In the genomic region with DNA sequence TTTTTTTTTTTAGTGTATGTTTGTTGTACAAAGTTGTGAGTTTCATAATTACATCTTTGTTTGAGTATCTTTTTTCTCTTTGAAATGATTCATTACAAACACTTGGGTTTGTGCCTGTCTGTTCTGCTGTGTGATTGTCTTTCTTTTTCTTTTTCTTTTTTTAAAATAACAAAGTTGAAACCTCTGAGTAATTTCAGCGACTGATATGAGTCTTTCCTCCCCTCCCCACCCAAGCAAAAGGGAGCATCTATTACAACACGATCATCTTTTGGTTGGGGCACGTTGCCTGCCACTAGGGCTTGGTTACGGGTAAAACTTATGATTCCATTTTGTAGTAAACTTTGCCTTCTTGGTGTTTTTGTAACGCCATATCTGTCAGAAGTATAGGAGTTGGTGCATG, we compare ENCODE assay signal across 22 mouse cellular contexts. TPM values are rescaled to one million over a fixed set of nuclear protein-coding genes. Genes with fewer than 3 reads are reported as not detected.
DNase-seq lines count a peak whose midpoint lies in the region; TF ChIP-seq lines count a peak whose summit lies in the region.
"Had no signal": no experiment of that assay in that cellular context is flagged by ENCODE, and none has a peak within 500 bp of the region (broad histone marks: within the 10 kb centered on the region; RNA-seq: fewer than 3 reads in every experiment).

No protein-coding gene starts in this region.

- H3K9ac ChIP-seq in CH12.LX (ENCODE audit: insufficient read depth, low read depth), result no peak overlapping the region

- peak; percentile 29; the same call in 1 of the 2 replicates for TF ChIP-seq EP300 in CH12.LX (IDR thresholded peaks at IDR 0.05; ENCODE audit: low read length)

- H3K4me2 ChIP-seq in CH12.LX (ENCODE audit: insufficient read depth, low read depth, poor library complexity, severe bottlenecking), result peak overlapping the region; percentile 47

- no peak for TF ChIP-seq CTCF in CH12.LX (conservative IDR thresholded peaks at IDR 0.05 in 1 of 2, IDR thresholded peaks at IDR 0.05 in 1 of 2; ENCODE audit: low read depth in 2 of 2, low read length in 2 of 2)

- no peak overlapping the region for H3K4me3 ChIP-seq in CH12.LX (replicated peaks in 1 of 3; ENCODE audit: low read depth in 2 of 3, low read length in 2 of 3, poor library complexity in 1 of 3)

- H3K27me3 ChIP-seq in CH12.LX (replicated peaks), result no peaks in the 10 kb centered on the region

- no peaks in the 10 kb centered on the region for H3K36me3 ChIP-seq in CH12.LX (replicated peaks in 1 of 2; ENCODE audit: control insufficient read depth in 1 of 2, insufficient read depth in 1 of 2, low read length in 1 of 2)
- H3K36me3 ChIP-seq: G1E had no signal

- in situ Hi-C loops in CH12.LX (cut with MboI; ENCODE audit: low pct_ligation_motif_present, low pct_unique_long_range_greater_than_20kb, low sequenced_read_pairs), result loop anchor here (25.0 kb wide), 1 partner anchor 231 kb away; no protein-coding TSS in a partner anchor

- H3K4me1 ChIP-seq in CH12.LX (ENCODE audit: control insufficient read depth in 1 of 2, insufficient read depth in 2 of 2), result no peaks in the 10 kb centered on the region; a peak in 1 of 4 replicates

- TF ChIP-seq RAD21 in CH12.LX (IDR thresholded peaks at IDR 0.05; ENCODE audit: low read depth, low read length), result no peak

- H3K9me3 ChIP-seq in CH12.LX (replicated peaks; ENCODE audit: low read length), result no peaks in the 10 kb centered on the region
- H3K9me3 ChIP-seq: G1E had no signal

- no peak for TF ChIP-seq POLR2A in CH12.LX (IDR thresholded peaks at IDR 0.05; ENCODE audit: low read depth, low read length)

- no peak overlapping the region for H3K27ac ChIP-seq in CH12.LX (ENCODE audit: insufficient read depth, low read depth)

- dilution Hi-C loops in CH12.LX (cut with MboI; ENCODE audit: extremely low pct_ligation_motif_present, extremely low pct_unique_long_range_greater_than_20kb, low sequenced_read_pairs), result no loop called here

- no peaks in the 10 kb centered on the region for H3K79me2 ChIP-seq in CH12.LX (replicated peaks; ENCODE audit: control insufficient read depth, extremely low read depth, insufficient read depth, poor library complexity, severe bottlenecking)

- no peak for DNase-seq in CH12.LX (ENCODE audit: extremely low read depth)
- DNase-seq in gastrocnemius, adult 8-10 months (ENCODE audit: low spot score in 2 of 2), result no peak
- DNase-seq: adrenal gland, adult 2 months; adrenal gland, adult 8-10 months; adrenal gland, postnatal 10 days; adrenal gland, postnatal 14 days; adrenal gland, postnatal 25 days; adrenal gland, postnatal 36 days; B cell, adult 2 months; cerebellum, adult 11 months; cerebellum, adult 11-12 months; cerebellum, adult 18-20 months; cerebellum, adult 2 months; cerebellum, adult 8-10 months had no signal

TF ChIP-seq in CH12.LX, 34 proteins besides CTCF, POLR2A, EP300 and RAD21:
- TF ChIP-seq ZMIZ1 (IDR thresholded peaks at IDR 0.05; ENCODE audit: low read depth, low read length) (no peak), MAZ (IDR thresholded peaks at IDR 0.05; ENCODE audit: low read depth, low read length) (no peak), IRF4 (IDR thresholded peaks at IDR 0.05; ENCODE audit: low read depth, low read length) (peak; percentile 69), ELF1 (IDR thresholded peaks at IDR 0.05; ENCODE audit: low read depth, low read length) (no peak), TCF12 (IDR thresholded peaks at IDR 0.05; ENCODE audit: low read depth, low read length) (no peak), NELFE (IDR thresholded peaks at IDR 0.05; ENCODE audit: low read depth, low read length) (no peak), GABPA (IDR thresholded peaks at IDR 0.05; ENCODE audit: insufficient replicate concordance, low read depth, low read length) (no peak), ZKSCAN1 (IDR thresholded peaks at IDR 0.05; ENCODE audit: borderline replicate concordance, low read depth, low read length) (no peak), TBP (conservative IDR thresholded peaks at IDR 0.05; ENCODE audit: low read depth, low read length) (no peak), MAFK (IDR thresholded peaks at IDR 0.05; ENCODE audit: insufficient replicate concordance, low read length) (no peak), RCOR1 (conservative IDR thresholded peaks at IDR 0.05; ENCODE audit: low read depth, low read length) (no peak), SMC3 (IDR thresholded peaks at IDR 0.05; ENCODE audit: low read depth, low read length) (no peak), CHD1 (IDR thresholded peaks at IDR 0.05; ENCODE audit: low read depth, low read length) (no peak), USF2 (conservative IDR thresholded peaks at IDR 0.05; ENCODE audit: low read depth, low read length) (no peak), BHLHE40 (IDR thresholded peaks at IDR 0.05; ENCODE audit: low read depth, low read length) (0 out of 2 replicates have a peak, but pooled peaks have one; percentile 6), POLR2AphosphoS2 (IDR thresholded peaks at IDR 0.05; ENCODE audit: low read depth, low read length) (no peak), HCFC1 (IDR thresholded peaks at IDR 0.05; ENCODE audit: low read depth, low read length) (no peak), UBTF (IDR thresholded peaks at IDR 0.05; ENCODE audit: low read depth, low read length) (no peak), ZC3H11A (IDR thresholded peaks at IDR 0.05; ENCODE audit: low read depth, low read length) (no peak), MAX (IDR thresholded peaks at IDR 0.05; ENCODE audit: low read length) (no peak), MXI1 (IDR thresholded peaks at IDR 0.05; ENCODE audit: low read depth, low read length) (no peak), CHD2 (IDR thresholded peaks at IDR 0.05; ENCODE audit: low read length) (no peak), MYC (IDR thresholded peaks at IDR 0.05; ENCODE audit: low read depth, low read length) (no peak), ETS1 (conservative IDR thresholded peaks at IDR 0.05; ENCODE audit: low read depth, low read length) (no peak), ZNF384 (IDR thresholded peaks at IDR 0.05; ENCODE audit: low read depth, low read length) (no peak; the same call in 1 of the 2 replicates), JUND (conservative IDR thresholded peaks at IDR 0.05; ENCODE audit: low read depth, low read length) (peak; percentile 62; the same call in 1 of the 2 replicates), PAX5 (IDR thresholded peaks at IDR 0.05; ENCODE audit: low read length) (no peak), E2F4 (IDR thresholded peaks at IDR 0.05; ENCODE audit: insufficient replicate concordance, low read depth, low read length) (no peak), USF1 (IDR thresholded peaks at IDR 0.05; ENCODE audit: low read depth, low read length) (no peak), JUN (IDR thresholded peaks at IDR 0.05; ENCODE audit: insufficient read depth, low read depth, low read length) (peak; percentile 71; the same call in 1 of the 2 replicates)

RNA-seq across cellular contexts. Expression of gene Tmprss11a, which starts 37.7 kb away (rescaled TPM):
- total RNA-seq in CH12.LX (2012; rRNA removed) (not detected in 2 replicates), CH12.LX (2014; rRNA removed) (not detected in 2 replicates)
- polyA plus RNA-seq in CH12.LX (2012; ENCODE audit: insufficient read length, low read depth), result not detected in 2 replicates
- total RNA-seq in gastrocnemius, adult 8-10 months (2022), result not detected
- total RNA-seq: adrenal gland, adult 18-20 months; adrenal gland, adult 2 months; adrenal gland, adult 8-10 months; adrenal gland, postnatal 10 days; adrenal gland, postnatal 14 days; adrenal gland, postnatal 25 days; adrenal gland, postnatal 36 days; adrenal gland, postnatal 4 days; MEL had no signal
- polyA plus RNA-seq: adrenal gland, adult 2 months; C2C12; CD4-positive, CD25-positive, alpha-beta regulatory T cell, adult 4 months; G1E; Patski had no signal

RNA-seq across cellular contexts. Expression of gene Tmprss11d, which starts 57.9 kb away (rescaled TPM):
- not detected in 2 replicates for total RNA-seq in CH12.LX (2012; rRNA removed)
- 0.08 TPM in 1 of 2 replicates, not detected in the other for total RNA-seq in CH12.LX (2014; rRNA removed)
- polyA plus RNA-seq in CH12.LX (2012; ENCODE audit: insufficient read length, low read depth), result not detected in 2 replicates
- not detected for total RNA-seq in gastrocnemius, adult 8-10 months (2022)
- total RNA-seq: adrenal gland, adult 18-20 months; adrenal gland, adult 2 months; adrenal gland, adult 8-10 months; adrenal gland, postnatal 10 days; adrenal gland, postnatal 14 days; adrenal gland, postnatal 25 days; adrenal gland, postnatal 36 days; adrenal gland, postnatal 4 days; MEL had no signal
- polyA plus RNA-seq: adrenal gland, adult 2 months; brain, embryonic 14.5 days; C2C12; CD4-positive, CD25-positive, alpha-beta regulatory T cell, adult 4 months; G1E; Patski had no signal
